7 mouse cellular contexts compared by ENCODE assay signal in the genomic region with DNA sequence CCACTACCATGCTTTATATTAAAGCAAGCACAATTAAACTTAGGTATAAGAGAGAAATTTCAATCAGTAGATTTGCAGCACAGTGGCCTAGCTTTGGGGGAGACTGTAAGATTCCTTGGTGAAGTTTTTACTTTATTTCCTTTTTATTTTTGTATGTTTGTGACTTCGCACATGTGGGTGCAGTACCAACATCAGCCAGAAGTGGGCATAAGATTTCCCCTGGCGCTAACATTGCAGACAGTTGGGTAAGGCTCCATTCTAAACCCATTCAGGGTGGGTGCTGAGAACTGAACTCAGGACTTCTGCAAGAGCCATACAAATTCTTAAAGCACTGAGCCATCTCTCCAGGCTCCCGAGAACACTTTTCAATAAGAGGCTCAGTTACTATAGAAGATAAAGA.
DNase-seq lines count a peak whose midpoint lies in the region; ATAC-seq and TF ChIP-seq lines count a peak whose summit lies in the region.

No protein-coding gene starts in this region.

- TF ChIP-seq EP300 in CH12.LX (IDR thresholded peaks at IDR 0.05; ENCODE audit: low read length), result no peak

- no peak overlapping the region for H3K9ac ChIP-seq in kidney, postnatal 0 days (ENCODE audit: low read depth, low read length)
- H3K9ac ChIP-seq in CH12.LX (ENCODE audit: insufficient read depth, low read depth), result no peak overlapping the region
- H3K9ac ChIP-seq in intestine, postnatal 0 days (ENCODE audit: low read depth, low read length), result no peak overlapping the region

- in situ Hi-C loops in CH12.LX (cut with MboI; ENCODE audit: low pct_ligation_motif_present, low pct_unique_long_range_greater_than_20kb, low sequenced_read_pairs), result loop anchor here (25.0 kb wide), 1 partner anchor 230 kb away; no protein-coding TSS in a partner anchor

- H3K9me3 ChIP-seq in kidney, postnatal 0 days (replicated peaks; ENCODE audit: low read length), result no peaks in the 10 kb centered on the region
- no peaks in the 10 kb centered on the region for H3K9me3 ChIP-seq in CH12.LX (replicated peaks; ENCODE audit: low read length)
- no peaks in the 10 kb centered on the region for H3K9me3 ChIP-seq in intestine, postnatal 0 days (ENCODE audit: control insufficient read depth)

- no peaks in the 10 kb centered on the region for H3K27me3 ChIP-seq in kidney, postnatal 0 days (ENCODE audit: insufficient read depth, low read length)
- H3K27me3 ChIP-seq in CH12.LX (replicated peaks), result no peaks in the 10 kb centered on the region
- no peaks in the 10 kb centered on the region for H3K27me3 ChIP-seq in intestine, postnatal 0 days (replicated peaks; ENCODE audit: control insufficient read depth, insufficient read depth, low read length)

- TF ChIP-seq RAD21 in CH12.LX (IDR thresholded peaks at IDR 0.05; ENCODE audit: low read depth, low read length), result no peak

- no peak; the same call in 1 of the 2 replicates for TF ChIP-seq CTCF in kidney, postnatal 0 days (IDR thresholded peaks at IDR 0.05; ENCODE audit: low read depth)
- peak; percentile 48 to 59 for TF ChIP-seq CTCF in CH12.LX (conservative IDR thresholded peaks at IDR 0.05 in 1 of 2, IDR thresholded peaks at IDR 0.05 in 1 of 2; ENCODE audit: low read depth in 2 of 2, low read length in 2 of 2)
- TF ChIP-seq CTCF in intestine, postnatal 0 days (IDR thresholded peaks at IDR 0.05; ENCODE audit: low read depth), result peak; percentile 59

- H3K36me3 ChIP-seq in kidney, postnatal 0 days (ENCODE audit: insufficient read depth, low read length), result no peaks in the 10 kb centered on the region
- H3K36me3 ChIP-seq in CH12.LX (replicated peaks in 1 of 2; ENCODE audit: control insufficient read depth in 1 of 2, insufficient read depth in 1 of 2, low read length in 1 of 2), result peaks cover 0 to 3% of the 10 kb centered on the region in 2 experiments
- H3K36me3 ChIP-seq in intestine, postnatal 0 days (ENCODE audit: control insufficient read depth, insufficient read depth), result peaks cover 8% of the 10 kb centered on the region; the same call in 1 of the 2 replicates

- H3K4me2 ChIP-seq in kidney, postnatal 0 days (ENCODE audit: low read length), result peak overlapping the region; percentile 47; the same call in 1 of the 2 replicates
- no peak overlapping the region for H3K4me2 ChIP-seq in CH12.LX (ENCODE audit: insufficient read depth, low read depth, poor library complexity, severe bottlenecking)
- H3K4me2 ChIP-seq in intestine, postnatal 0 days (replicated peaks; ENCODE audit: low read depth), result peak overlapping the region; percentile 79

- no peak for TF ChIP-seq POLR2A in CH12.LX (IDR thresholded peaks at IDR 0.05; ENCODE audit: low read depth, low read length)

- H3K4me3 ChIP-seq in kidney, postnatal 0 days (replicated peaks; ENCODE audit: low read depth, low read length), result no peak overlapping the region
- H3K4me3 ChIP-seq in CH12.LX (replicated peaks in 1 of 3; ENCODE audit: low read depth in 2 of 3, low read length in 2 of 3, poor library complexity in 1 of 3), result no peak overlapping the region
- H3K4me3 ChIP-seq in intestine, postnatal 0 days (ENCODE audit: low read depth, low read length), result peak overlapping the region; percentile 44

- H3K79me2 ChIP-seq in CH12.LX (replicated peaks; ENCODE audit: control insufficient read depth, extremely low read depth, insufficient read depth, poor library complexity, severe bottlenecking), result no peaks in the 10 kb centered on the region

- no peak for DNase-seq in kidney, postnatal 0 days (ENCODE audit: low spot score)
- DNase-seq in kidney, postnatal 14 days, result no peak
- DNase-seq in A20 (ENCODE audit: low read depth, low spot score) (peak; percentile 46), CH12.LX (ENCODE audit: extremely low read depth) (no peak), adipocyte (ENCODE audit: low spot score) (no peak)
- DNase-seq in retina, postnatal 1 day, result no peak

- no peak for ATAC-seq in kidney, postnatal 0 days (replicated peaks; ENCODE audit: low FRiP score, low read depth)
- 0 out of 2 replicates have a peak, but pooled peaks have one; percentile 21 for ATAC-seq in intestine, postnatal 0 days

- dilution Hi-C loops in CH12.LX (cut with MboI; ENCODE audit: extremely low pct_ligation_motif_present, extremely low pct_unique_long_range_greater_than_20kb, low sequenced_read_pairs), result no loop called here

- no peak overlapping the region for H3K27ac ChIP-seq in kidney, postnatal 0 days
- H3K27ac ChIP-seq in CH12.LX (ENCODE audit: insufficient read depth, low read depth), result no peak overlapping the region
- 0 out of 2 replicates have a peak overlapping the region, but pooled peaks have one; percentile 89 for H3K27ac ChIP-seq in intestine, postnatal 0 days (ENCODE audit: low read depth, low read length)

- peaks cover 14% of the 10 kb centered on the region for H3K4me1 ChIP-seq in kidney, postnatal 0 days (replicated peaks; ENCODE audit: insufficient read depth, low read length)
- H3K4me1 ChIP-seq in CH12.LX (ENCODE audit: control insufficient read depth in 1 of 2, insufficient read depth in 2 of 2), result peaks cover 0 to 13% of the 10 kb centered on the region in 2 experiments; a peak in 3 of 4 replicates
- peaks cover 2% of the 10 kb centered on the region; the same call in 1 of the 2 replicates for H3K4me1 ChIP-seq in intestine, postnatal 0 days (replicated peaks; ENCODE audit: control insufficient read depth, insufficient read depth, low read length)

- WGBS in kidney, postnatal 0 days, result 95% methylated on average over 3 of the region's 3 CpGs
- WGBS in intestine, postnatal 0 days, result 79% methylated on average over 3 of the region's 3 CpGs

TF ChIP-seq in CH12.LX, 34 proteins besides CTCF, POLR2A, EP300 and RAD21:
- TF ChIP-seq NELFE (IDR thresholded peaks at IDR 0.05; ENCODE audit: low read depth, low read length) (no peak), ZC3H11A (IDR thresholded peaks at IDR 0.05; ENCODE audit: low read depth, low read length) (no peak), ETS1 (conservative IDR thresholded peaks at IDR 0.05; ENCODE audit: low read depth, low read length) (no peak), MAX (IDR thresholded peaks at IDR 0.05; ENCODE audit: low read length) (no peak), JUND (conservative IDR thresholded peaks at IDR 0.05; ENCODE audit: low read depth, low read length) (no peak), USF2 (conservative IDR thresholded peaks at IDR 0.05; ENCODE audit: low read depth, low read length) (no peak)
